Mouse (Mus musculus) G1E-ER4 (cell line): ENCODE results near the gene Sphk1. TPM values are rescaled to one million over a fixed set of nuclear protein-coding genes. Genes with fewer than 3 reads are reported as not detected.

Experiments
- GATA1 ChIP-seq: IDR thresholded peaks from one replicate; pipeline ENCODE4 v1.8.0; 2012; ENCODE audit warnings: low read length, inconsistent platforms
- polyA plus RNA-seq: library from polyadenylated mRNA; stranded (reverse); fragments of >175 nt; gene quantifications from 2 replicates; pipeline ENCODE4 v1.2.3, GENCODE M21; 2012

The Sphk1 gene
- polyA plus RNA-seq, 1 experiment = 262 TPM

GRCm38 (mm10) chr11:116528636-116529320 is 1.9 kb upstream of the Sphk1 start:
- no peak for TF ChIP-seq GATA1

GRCm38 (mm10) chr11:116531371-116532191 is 856 bp downstream of the Sphk1 start:
- TF ChIP-seq GATA1 = no peak

GRCm38 (mm10) chr11:116532262-116532809 is 1.6 kb downstream of the Sphk1 start:
- TF ChIP-seq GATA1 = no peak

- TF ChIP-seq GATA1 = no peak
Measured at GRCm38 (mm10) chr11:116532810-116533338, 2.1 kb downstream of the Sphk1 start.

GRCm38 (mm10) chr11:116533341-116534153 is 2.8 kb downstream of the Sphk1 start:
- no peak for TF ChIP-seq GATA1

GRCm38 (mm10) chr11:116534154-116534865 is 3.6 kb downstream of the Sphk1 start:
- TF ChIP-seq GATA1 = no peak

GRCm38 (mm10) chr11:116536685-116537084 is 6.0 kb downstream of the Sphk1 start:
- peak; percentile 27 for TF ChIP-seq GATA1

GRCm38 (mm10) chr11:116537388-116537787 is 6.7 kb downstream of the Sphk1 start:
- no peak for TF ChIP-seq GATA1

GRCm38 (mm10) chr11:116538142-116538735 is 7.5 kb downstream of the Sphk1 start:
- TF ChIP-seq GATA1 = peak; percentile 63

- no peak for TF ChIP-seq GATA1
Measured at GRCm38 (mm10) chr11:116541183-116541582, 10.5 kb downstream of the Sphk1 start.

- no peak for TF ChIP-seq GATA1
Measured at GRCm38 (mm10) chr11:116543110-116543509, 12.4 kb downstream of the Sphk1 start.

- no peak for TF ChIP-seq GATA1
Measured at GRCm38 (mm10) chr11:116547296-116548060, 16.8 kb downstream of the Sphk1 start.

GRCm38 (mm10) chr11:116548780-116549179 is 18.1 kb downstream of the Sphk1 start:
- no peak for TF ChIP-seq GATA1
